Mouse (Mus musculus): Measurements from ENCODE around the gene Ms4a8a. TPM values are rescaled to one million over a fixed set of nuclear protein-coding genes. Genes with fewer than 3 reads are reported as not detected.

Gene Ms4a8a
- total RNA-seq, 2 experiments from 2014 or later: 2.0 to 2.1 TPM

GRCm38 (mm10) chr19:11017891-11018290 is 63.0 kb downstream of the Ms4a8a start, which contains the start of gene Ms4a18:
Gene Ms4a18, minus strand, starts transcription at chr19:11018031.
- DNase-seq: no peak

Other genes starting within 250 kb of the Ms4a8a start
- 1 to 10 TPM; 2.1 TPM for gene Slc15a3, start 241.4 kb downstream of the Ms4a8a start, total RNA-seq (2021)
- gene Tmem132a, start 211.2 kb downstream of the Ms4a8a start, total RNA-seq (2021): 10 to 100 TPM; 10.1 to 10.3 TPM
- gene Tmem109, start 199.1 kb downstream of the Ms4a8a start, total RNA-seq (2021): 100 to 1,000 TPM; 104 to 113 TPM
- gene Prpf19, start 185.9 kb downstream of the Ms4a8a start, total RNA-seq (2021): 100 to 1,000 TPM; 237 to 251 TPM
- gene Zp1, start 160.5 kb downstream of the Ms4a8a start, total RNA-seq (2021): not detected
- gene Ptgdr2, start 143.9 kb downstream of the Ms4a8a start, total RNA-seq (2021): not detected
- 1 to 10 TPM; 6.5 TPM for gene Ccdc86, start 131.8 kb downstream of the Ms4a8a start, total RNA-seq (2021)
- gene Ms4a10, start 106.4 kb downstream of the Ms4a8a start, total RNA-seq (2021): not detected
- gene Ms4a15, start 87.9 kb downstream of the Ms4a8a start, total RNA-seq (2021): not detected
- gene Ms4a18, start 63.1 kb downstream of the Ms4a8a start, total RNA-seq (2021): not detected
- not detected for gene 1700017D01Rik, start 49.8 kb upstream of the Ms4a8a start, total RNA-seq (2021)
- gene 1700025F22Rik, start 84.2 kb upstream of the Ms4a8a start, total RNA-seq (2021): not detected
- gene Ms4a13, start 115.6 kb upstream of the Ms4a8a start, total RNA-seq (2021): not detected
- not detected for gene Ms4a12, start 151.3 kb upstream of the Ms4a8a start, total RNA-seq (2021)
- 1 to 10 TPM in 1 of 2 experiments, under 1 TPM in 1; 0.35 to 4.4 TPM for gene Ms4a1, start 185.1 kb upstream of the Ms4a8a start, total RNA-seq (2021)
- not detected for gene Ms4a5, start 202.8 kb upstream of the Ms4a8a start, total RNA-seq (2021)
- under 1 TPM in 1 of 2 experiments, not detected in 1; 0.12 TPM for gene Ms4a14, start 233.4 kb upstream of the Ms4a8a start, total RNA-seq (2021)